ENCODE assay signal across 16 mouse cellular contexts in the genomic region with DNA sequence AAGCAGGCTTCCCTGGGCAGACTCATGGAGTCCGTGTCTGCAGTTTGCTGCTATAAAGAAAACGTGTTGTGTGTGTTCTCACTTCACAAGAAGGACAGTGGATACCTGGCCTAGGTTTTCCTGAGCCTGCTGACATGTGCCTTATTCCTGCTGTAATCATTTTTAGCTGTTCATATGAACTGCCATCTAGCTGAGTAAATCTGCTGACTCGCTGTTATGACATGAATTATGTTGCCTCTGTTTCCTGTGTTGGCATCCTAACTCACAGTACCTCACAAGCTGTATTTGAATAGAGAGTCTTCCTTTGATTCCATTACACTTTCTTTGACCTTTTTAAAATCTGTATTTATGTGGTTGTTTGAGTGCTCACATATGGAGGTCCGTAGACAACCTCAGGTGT.
"Had no signal": no experiment of that assay in that cellular context is flagged by ENCODE, and none has a peak within 500 bp of the region (broad histone marks: within the 10 kb centered on the region; RNA-seq: fewer than 3 reads in every experiment).

No protein-coding gene starts in this region.

- ATAC-seq: hindbrain, embryonic 16.5 days; inflammation-experienced regulatory T-cells, adult 6 months; intestine, embryonic 15.5 days; intestine, postnatal 0 days had no signal

- DNase-seq: gastrocnemius, adult 2 months; gastrocnemius, postnatal 10 days; gastrocnemius, postnatal 25 days; heart, adult 18-20 months; heart, postnatal 14 days; heart, postnatal 36 days; kidney, adult 18-20 months; kidney, postnatal 10 days; kidney, postnatal 25 days; kidney, postnatal 4 days; liver; liver, embryonic 13.5 days had no signal
